Mouse (Mus musculus) stomach, embryonic 16.5 days (tissue): ENCODE data around the gene Ets2. TPM values are rescaled to one million over a fixed set of nuclear protein-coding genes. Genes with fewer than 3 reads are reported as not detected.
"Not testable (repeated sequence)": the region's sequence is repeated elsewhere in the genome, so short reads cannot be mapped to it uniquely, and the experiment has no call there.

Experiments used
- ATAC-seq: fragments of 200-750 bp; cut with Nextera tagmentation; 2 replicates; pipeline ENCODE4 v1.8.0; 2017; ENCODE audit warnings: moderate number of reproducible peaks, moderate TSS enrichment; ENCODE audit not compliant: insufficient read depth, low FRiP score
- H3K27ac ChIP-seq: fragments of 300-500 bp; sonication (generic); 2 replicates; pipeline ENCODE4 v1.5.1; 2014; ENCODE audit warnings: low read length
- H3K27me3 ChIP-seq: fragments of 300-500 bp; sonication (generic); 2 replicates; pipeline ENCODE4 v1.6.1; 2014; ENCODE audit warnings: low read length, control low read depth, mixed read lengths; ENCODE audit not compliant: control insufficient read depth, insufficient read depth
- H3K36me3 ChIP-seq: fragments of 300-500 bp; sonication (generic); 2 replicates; pipeline ENCODE4 v1.6.1; 2014; ENCODE audit warnings: low read length; ENCODE audit not compliant: control insufficient read depth, insufficient read depth
- H3K4me1 ChIP-seq: fragments of 300-500 bp; sonication (generic); 2 replicates; pipeline ENCODE4 v1.6.1; 2014; ENCODE audit warnings: low read length, control low read depth, mixed read lengths; ENCODE audit not compliant: control insufficient read depth, insufficient read depth
- H3K4me2 ChIP-seq: fragments of 300-500 bp; sonication (generic); 2 replicates; pipeline ENCODE4 v1.6.1; 2014; ENCODE audit warnings: low read depth, low read length, mixed read lengths
- H3K4me3 ChIP-seq: fragments of 300-500 bp; sonication (generic); replicated peaks from 2 replicates; pipeline ENCODE4 v1.5.1; 2014; ENCODE audit warnings: mild to moderate bottlenecking, low read length
- H3K9ac ChIP-seq: fragments of 300-500 bp; sonication (generic); 2 replicates; pipeline ENCODE4 v1.6.1; 2014; ENCODE audit warnings: low read length
- H3K9me3 ChIP-seq: fragments of 300-500 bp; sonication (generic); replicated peaks from 2 replicates; pipeline ENCODE4 v1.6.1; 2016; ENCODE audit warnings: low read length, control low read depth; ENCODE audit not compliant: control insufficient read depth
- WGBS: fragments of 180-500 bp; shearing (Covaris S2); extraction: QIAGEN DNeasy Blood & Tissue Kit; methylation state at CpG from one replicate; pipeline ENCODE4 v1.1.7; 2014; 5-methylcytosine and 5-hydroxymethylcytosine counted together
- polyA plus RNA-seq: library from polyadenylated mRNA; unstranded; fragments of >200 nt; fragmentation: Nextera tagmentation; extraction: Ambion mirVana; gene quantifications from 2 replicates; pipeline ENCODE4 v1.2.1, GENCODE M21; 2015

The Ets2 gene
- polyA plus RNA-seq, 1 experiment from 2014 or later, result 59.8 TPM

- WGBS, result 57% methylated on average over 10 of the region's 10 CpGs
- H3K27me3 ChIP-seq, result no peaks in the 10 kb centered on the region
- ATAC-seq, result no peak
- H3K4me3 ChIP-seq, result peak overlapping the region; percentile 90
- H3K9me3 ChIP-seq, result no peaks in the 10 kb centered on the region
- peaks cover 7% of the 10 kb centered on the region for H3K36me3 ChIP-seq
- peak overlapping the region; percentile 78 for H3K4me2 ChIP-seq
- peak overlapping the region; percentile 73 for H3K27ac ChIP-seq
- peak overlapping the region; percentile 62 for H3K9ac ChIP-seq
- peaks cover 38% of the 10 kb centered on the region for H3K4me1 ChIP-seq
Observed at GRCm38 (mm10) chr16:95704662-95705330, 2.9 kb downstream of the Ets2 start.

- peak overlapping the region; percentile 25 for H3K4me3 ChIP-seq
- no peaks in the 10 kb centered on the region for H3K9me3 ChIP-seq
- H3K9ac ChIP-seq, result no peak overlapping the region; the same call in 1 of the 2 replicates
- peaks cover 10% of the 10 kb centered on the region for H3K36me3 ChIP-seq
- 92% methylated on average over 6 of the region's 6 CpGs for WGBS
- no peaks in the 10 kb centered on the region for H3K27me3 ChIP-seq
- peak overlapping the region; percentile 78 for H3K4me2 ChIP-seq
- H3K4me1 ChIP-seq, result peaks cover 36% of the 10 kb centered on the region
- ATAC-seq, result no peak
- H3K27ac ChIP-seq, result no peak overlapping the region
Observed at GRCm38 (mm10) chr16:95705771-95706170, 3.9 kb downstream of the Ets2 start.

GRCm38 (mm10) chr16:95708211-95709004, 6.5 kb downstream of the Ets2 start:
- Histone ChIP-seq H3K4me1 (peaks cover 33% of the 10 kb centered on the region), H3K36me3 (peaks cover 25% of the 10 kb centered on the region), H3K4me2 (peak overlapping the region; percentile 34), H3K4me3 (no peak overlapping the region), H3K27ac (peak overlapping the region; percentile 48), H3K9ac (peak overlapping the region; percentile 56), H3K27me3 (no peaks in the 10 kb centered on the region), H3K9me3 (no peaks in the 10 kb centered on the region)
- peak; percentile 44; the same call in 1 of the 2 replicates for ATAC-seq
- WGBS, result 55% methylated on average over 21 of the region's 21 CpGs

GRCm38 (mm10) chr16:95709175-95709574, 7.3 kb downstream of the Ets2 start:
- Histone ChIP-seq H3K4me1 (peaks cover 28% of the 10 kb centered on the region), H3K27me3 (no peaks in the 10 kb centered on the region), H3K4me3 (no peak overlapping the region), H3K36me3 (peaks cover 30% of the 10 kb centered on the region), H3K27ac (no peak overlapping the region), H3K9me3 (no peaks in the 10 kb centered on the region), H3K9ac (no peak overlapping the region), H3K4me2 (no peak overlapping the region)
- ATAC-seq, result no peak
- WGBS, result 71% methylated on average over 4 of the region's 4 CpGs

- whole genome bisulfite sequencing, result 91% methylated on average over 6 of the region's 6 CpGs
Observed at GRCm38 (mm10) chr16:95710129-95710528, 8.3 kb downstream of the Ets2 start.

GRCm38 (mm10) chr16:95712121-95712520, 10.2 kb downstream of the Ets2 start:
- peaks cover 42% of the 10 kb centered on the region for H3K36me3 ChIP-seq
- no peaks in the 10 kb centered on the region for H3K27me3 ChIP-seq
- no peaks in the 10 kb centered on the region for H3K9me3 ChIP-seq
- H3K4me3 ChIP-seq, result no peak overlapping the region
- ATAC-seq, result no peak
- H3K4me2 ChIP-seq, result no peak overlapping the region
- H3K9ac ChIP-seq, result no peak overlapping the region
- H3K27ac ChIP-seq, result no peak overlapping the region
- peaks cover 10% of the 10 kb centered on the region for H3K4me1 ChIP-seq
- 91% methylated on average over 10 of the region's 10 CpGs for WGBS

More at GRCm38 (mm10) chr16:95710129-95710528, 8.3 kb downstream of the Ets2 start:
- no peak overlapping the region for H3K4me3 ChIP-seq
- no peak overlapping the region for H3K27ac ChIP-seq
- peaks cover 18% of the 10 kb centered on the region for H3K4me1 ChIP-seq
- H3K9ac ChIP-seq, result no peak overlapping the region
- H3K9me3 ChIP-seq, result no peaks in the 10 kb centered on the region
- H3K27me3 ChIP-seq, result no peaks in the 10 kb centered on the region
- peaks cover 39% of the 10 kb centered on the region for H3K36me3 ChIP-seq
- H3K4me2 ChIP-seq, result no peak overlapping the region
- ATAC-seq, result no peak

- not testable (repeated sequence) for H3K4me2 ChIP-seq, H3K4me3 ChIP-seq, H3K9me3 ChIP-seq
Observed at GRCm38 (mm10) chr16:95713077-95713476, 11.2 kb downstream of the Ets2 start.

GRCm38 (mm10) chr16:95715026-95715425, 13.2 kb downstream of the Ets2 start:
- 89% methylated on average over 11 of the region's 11 CpGs for WGBS
- Histone ChIP-seq H3K27ac (no peak overlapping the region), H3K27me3 (no peaks in the 10 kb centered on the region), H3K36me3 (peaks cover 70% of the 10 kb centered on the region), H3K4me2 (no peak overlapping the region), H3K4me1 (no peaks in the 10 kb centered on the region), H3K4me3 (no peak overlapping the region), H3K9me3 (no peaks in the 10 kb centered on the region), H3K9ac (no peak overlapping the region)
- ATAC-seq, result no peak

More at GRCm38 (mm10) chr16:95713077-95713476, 11.2 kb downstream of the Ets2 start:
- not testable (repeated sequence) for ATAC-seq, H3K4me1 ChIP-seq, H3K9ac ChIP-seq, H3K27ac ChIP-seq, H3K27me3 ChIP-seq
- WGBS, result 63% methylated on average over 2 of the region's 2 CpGs
- peaks cover 51% of the 10 kb centered on the region for H3K36me3 ChIP-seq

- WGBS, result 76% methylated on average over 12 of the region's 12 CpGs
- H3K27me3 ChIP-seq, result no peaks in the 10 kb centered on the region
- no peak overlapping the region for H3K27ac ChIP-seq
- H3K9me3 ChIP-seq, result peaks cover 2% of the 10 kb centered on the region; the same call in 1 of the 2 replicates
- no peak overlapping the region for H3K4me3 ChIP-seq
- H3K9ac ChIP-seq, result no peak overlapping the region
- peaks cover 78% of the 10 kb centered on the region for H3K36me3 ChIP-seq
- H3K4me1 ChIP-seq, result no peaks in the 10 kb centered on the region
- no peak overlapping the region for H3K4me2 ChIP-seq
- no peak for ATAC-seq
Observed at GRCm38 (mm10) chr16:95716061-95716706, 14.3 kb downstream of the Ets2 start.
